Mouse (Mus musculus): ENCODE results near the gene E2f1.

The E2f1 gene

GRCm38 (mm10) chr2:154583906-154584872 lies 14.5 kb upstream of the E2f1 start:
- peak in 1 of 2 experiments; percentile 70 for DNase-seq (ENCODE audit: low spot score in 2 of 2)

- DNase-seq (ENCODE audit: low spot score in 2 of 2), result no peak
Observed at GRCm38 (mm10) chr2:154581421-154581820, 11.7 kb upstream of the E2f1 start.

GRCm38 (mm10) chr2:154580586-154580985 lies 10.9 kb upstream of the E2f1 start:
- DNase-seq (ENCODE audit: low spot score in 2 of 2), result no peak

- no peak for DNase-seq (ENCODE audit: low spot score in 2 of 2)
Observed at GRCm38 (mm10) chr2:154577744-154578067, 8.0 kb upstream of the E2f1 start.

GRCm38 (mm10) chr2:154576876-154577743 lies 7.4 kb upstream of the E2f1 start:
- no peak for DNase-seq (ENCODE audit: low spot score in 2 of 2)

- no peak for DNase-seq (ENCODE audit: low spot score in 2 of 2)
Observed at GRCm38 (mm10) chr2:154574271-154574670, 4.6 kb upstream of the E2f1 start.

- no peak for DNase-seq (ENCODE audit: low spot score in 2 of 2)
Observed at GRCm38 (mm10) chr2:154572996-154573395, 3.3 kb upstream of the E2f1 start.

- no peak for DNase-seq (ENCODE audit: low spot score in 2 of 2)
Observed at GRCm38 (mm10) chr2:154571976-154572375, 2.3 kb upstream of the E2f1 start.

GRCm38 (mm10) chr2:154571266-154571665 lies 1.6 kb upstream of the E2f1 start:
- DNase-seq (ENCODE audit: low spot score in 2 of 2), result no peak

GRCm38 (mm10) chr2:154570666-154571065 lies 974 bp upstream of the E2f1 start:
- no peak for DNase-seq (ENCODE audit: low spot score in 2 of 2)

GRCm38 (mm10) chr2:154569071-154569748 lies 482 bp downstream of the E2f1 start:
- peak in 1 of 2 experiments; percentile 53 for DNase-seq (ENCODE audit: low spot score in 2 of 2)

GRCm38 (mm10) chr2:154568329-154569070 lies 1.2 kb downstream of the E2f1 start:
- DNase-seq (ENCODE audit: low spot score in 2 of 2), result peak in 1 of 2 experiments; percentile 59

GRCm38 (mm10) chr2:154567766-154568165 lies 1.9 kb downstream of the E2f1 start:
- DNase-seq (ENCODE audit: low spot score in 2 of 2), result no peak

- no peak for DNase-seq (ENCODE audit: low spot score in 2 of 2)
Observed at GRCm38 (mm10) chr2:154566641-154567040, 3.1 kb downstream of the E2f1 start.

GRCm38 (mm10) chr2:154565562-154565961 lies 4.1 kb downstream of the E2f1 start:
- peak in 1 of 2 experiments; percentile 58 for DNase-seq (ENCODE audit: low spot score in 2 of 2)

- DNase-seq (ENCODE audit: low spot score in 2 of 2), result no peak
Observed at GRCm38 (mm10) chr2:154563612-154564170, 6.0 kb downstream of the E2f1 start.

- peak in 1 of 2 experiments; percentile 66 for DNase-seq (ENCODE audit: low spot score in 2 of 2)
Observed at GRCm38 (mm10) chr2:154558264-154559039, 11.2 kb downstream of the E2f1 start, which contains the start of gene Necab3. Necab3 (minus strand) TSS chr2:154558890.

- DNase-seq (ENCODE audit: low spot score in 2 of 2), result peak in 1 of 2 experiments; percentile 60
Observed at GRCm38 (mm10) chr2:154557184-154557832, 12.4 kb downstream of the E2f1 start.

- no peak for DNase-seq (ENCODE audit: low spot score in 2 of 2)
Observed at GRCm38 (mm10) chr2:154555235-154555634, 14.5 kb downstream of the E2f1 start.
